Mouse (Mus musculus) splenic B cell, adult 2 months (primary cell): ENCODE data around the gene Sh3rf1.

Source experiments
- DNase-seq: peaks from one replicate; pipeline ENCODE4 v3.0.0-alpha.2; 2011; ENCODE audit warnings: low read depth, low spot score
- H3K27me3 ChIP-seq: 2 replicates; pipeline ENCODE4 v1.6.1; 2012; ENCODE audit warnings: mild to moderate bottlenecking, low read length, moderate library complexity, mixed read lengths; ENCODE audit not compliant: control insufficient read depth, poor library complexity, insufficient read depth, severe bottlenecking
- H3K36me3 ChIP-seq: 2 replicates; pipeline ENCODE4 v1.6.1; 2012; ENCODE audit warnings: mild to moderate bottlenecking, low read length, moderate library complexity, mixed read lengths; ENCODE audit not compliant: control insufficient read depth, poor library complexity, insufficient read depth, severe bottlenecking

Gene Sh3rf1

GRCm38 (mm10) chr8:61306501-61307112 is 82.9 kb downstream of the Sh3rf1 start:
- Histone ChIP-seq H3K36me3 (no peaks in the 10 kb centered on the region), H3K27me3 (no peaks in the 10 kb centered on the region)
- no peak for DNase-seq

GRCm38 (mm10) chr8:61308896-61309295 is 85.2 kb downstream of the Sh3rf1 start:
- Histone ChIP-seq H3K36me3 (no peaks in the 10 kb centered on the region), H3K27me3 (no peaks in the 10 kb centered on the region)
- DNase-seq: no peak

- no peak for DNase-seq
- no peaks in the 10 kb centered on the region for H3K27me3 ChIP-seq
- H3K36me3 ChIP-seq: no peaks in the 10 kb centered on the region
Measured at GRCm38 (mm10) chr8:61309530-61310402, 86.1 kb downstream of the Sh3rf1 start.

- H3K27me3 ChIP-seq: no peaks in the 10 kb centered on the region
- H3K36me3 ChIP-seq: no peaks in the 10 kb centered on the region
- DNase-seq: no peak
Measured at GRCm38 (mm10) chr8:61310403-61310871, 86.8 kb downstream of the Sh3rf1 start.

GRCm38 (mm10) chr8:61313016-61313415 is 89.3 kb downstream of the Sh3rf1 start:
- no peak for DNase-seq
- H3K27me3 ChIP-seq: no peaks in the 10 kb centered on the region
- no peaks in the 10 kb centered on the region for H3K36me3 ChIP-seq

- Histone ChIP-seq H3K36me3 (no peaks in the 10 kb centered on the region), H3K27me3 (no peaks in the 10 kb centered on the region)
- no peak for DNase-seq
Measured at GRCm38 (mm10) chr8:61316012-61316767, 92.5 kb downstream of the Sh3rf1 start.

GRCm38 (mm10) chr8:61316813-61317534 is 93.3 kb downstream of the Sh3rf1 start:
- Histone ChIP-seq H3K27me3 (no peaks in the 10 kb centered on the region), H3K36me3 (no peaks in the 10 kb centered on the region)
- no peak for DNase-seq

GRCm38 (mm10) chr8:61317535-61318136 is 94.0 kb downstream of the Sh3rf1 start:
- Histone ChIP-seq H3K36me3 (no peaks in the 10 kb centered on the region), H3K27me3 (no peaks in the 10 kb centered on the region)
- DNase-seq: no peak

GRCm38 (mm10) chr8:61321216-61321615 is 97.5 kb downstream of the Sh3rf1 start:
- Histone ChIP-seq H3K27me3 (no peaks in the 10 kb centered on the region), H3K36me3 (no peaks in the 10 kb centered on the region)
- no peak for DNase-seq

GRCm38 (mm10) chr8:61321780-61322179 is 98.1 kb downstream of the Sh3rf1 start:
- Histone ChIP-seq H3K36me3 (no peaks in the 10 kb centered on the region), H3K27me3 (no peaks in the 10 kb centered on the region)
- DNase-seq: no peak

- Histone ChIP-seq H3K36me3 (no peaks in the 10 kb centered on the region), H3K27me3 (no peaks in the 10 kb centered on the region)
- DNase-seq: no peak
Measured at GRCm38 (mm10) chr8:61322462-61322861, 98.8 kb downstream of the Sh3rf1 start.

- Histone ChIP-seq H3K27me3 (no peaks in the 10 kb centered on the region), H3K36me3 (peaks cover 2% of the 10 kb centered on the region; the same call in 1 of the 2 replicates)
- no peak for DNase-seq
Measured at GRCm38 (mm10) chr8:61324363-61324914, 100.8 kb downstream of the Sh3rf1 start.

GRCm38 (mm10) chr8:61325014-61325715 is 101.5 kb downstream of the Sh3rf1 start:
- Histone ChIP-seq H3K27me3 (no peaks in the 10 kb centered on the region), H3K36me3 (peaks cover 2% of the 10 kb centered on the region; the same call in 1 of the 2 replicates)
- DNase-seq: no peak
